Mouse (Mus musculus): ENCODE data around the gene Lrrc38. TPM values are rescaled to one million over a fixed set of nuclear protein-coding genes. Genes with fewer than 3 reads are reported as not detected.
A peak's percentile ranks its signal among the peaks of the same experiment; 100 is the strongest.
"Not testable (repeated sequence)": the region's sequence is repeated elsewhere in the genome, so short reads cannot be mapped to it uniquely, and the experiment has no call there.

Gene Lrrc38
- polyA plus RNA-seq, 1 experiment from 2014 or later = 0.23 TPM

DNA sequence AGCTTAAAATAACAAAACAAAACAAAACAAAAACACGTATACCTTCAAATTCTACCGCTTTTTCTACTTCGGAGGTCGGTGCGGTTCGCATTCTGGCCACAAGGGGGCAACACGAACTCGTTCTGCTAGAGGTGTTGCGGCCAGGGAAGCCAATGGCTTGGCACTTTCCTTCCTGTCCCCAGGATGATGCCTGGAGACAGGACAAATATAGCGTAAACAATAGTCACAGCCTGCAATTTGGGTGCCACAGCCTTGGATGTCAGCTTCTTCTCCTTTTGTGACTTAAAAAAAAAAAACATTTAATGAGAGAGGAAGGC is 24.0 kb upstream of the Lrrc38 start:
- under 1% methylated on average over 10 of the region's 10 CpGs for WGBS
- no peaks in the 10 kb centered on the region for H3K9me3 ChIP-seq
- no peak overlapping the region for H3K27ac ChIP-seq (replicated peaks)
- H3K4me3 ChIP-seq = peak overlapping the region; percentile 35
- H3K9ac ChIP-seq (replicated peaks) = 0 out of 2 replicates have a peak overlapping the region, but pooled peaks have one; percentile 29
- H3K36me3 ChIP-seq = no peaks in the 10 kb centered on the region
- H3K4me2 ChIP-seq (replicated peaks) = peak overlapping the region; percentile 49
- H3K4me1 ChIP-seq = peaks cover 13% of the 10 kb centered on the region
- H3K27me3 ChIP-seq = no peaks in the 10 kb centered on the region
- ATAC-seq (replicated peaks) = peak; percentile 39; the same call in 1 of the 2 replicates

GRCm38 (mm10) chr4:143330566-143330965 is 19.0 kb upstream of the Lrrc38 start:
- no peak overlapping the region for H3K9ac ChIP-seq (replicated peaks)
- no peak for ATAC-seq (replicated peaks)
- WGBS = 44% methylated on average over 9 of the region's 9 CpGs

DNA sequence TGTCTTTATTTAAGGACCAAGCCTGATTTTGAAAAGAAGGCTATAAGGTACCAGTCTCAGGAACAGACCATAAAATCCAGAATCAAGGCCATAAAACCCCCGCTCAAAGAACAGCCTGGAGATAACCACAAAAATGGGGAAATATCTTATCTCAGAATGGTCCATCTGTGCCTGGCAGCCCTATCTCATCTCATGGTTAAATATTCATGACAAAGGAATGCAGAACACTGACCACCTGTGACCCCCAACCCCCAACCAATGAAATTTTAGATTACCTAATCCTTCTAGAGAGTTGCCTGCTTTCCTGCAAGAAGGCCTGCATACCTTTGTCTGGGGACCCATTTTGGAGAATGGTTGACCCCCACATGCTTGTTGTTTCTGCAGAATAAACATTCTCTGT is 17.8 kb upstream of the Lrrc38 start:
- ATAC-seq (replicated peaks) = no peak
- WGBS = 98% methylated on average over 1 of the region's 1 CpGs
- no peaks in the 10 kb centered on the region for H3K27me3 ChIP-seq
- H3K27ac ChIP-seq (replicated peaks) = no peak overlapping the region
- no peak overlapping the region for H3K4me3 ChIP-seq
- no peaks in the 10 kb centered on the region for H3K36me3 ChIP-seq
- no peaks in the 10 kb centered on the region for H3K9me3 ChIP-seq
- H3K4me2 ChIP-seq (replicated peaks) = no peak overlapping the region
- H3K9ac ChIP-seq (replicated peaks) = no peak overlapping the region
- 0 out of 2 replicates have a peak, but pooled peaks cover 4% of the 10 kb centered on the region for H3K4me1 ChIP-seq

More at GRCm38 (mm10) chr4:143330566-143330965, 19.0 kb upstream of the Lrrc38 start:
- H3K27me3 ChIP-seq = no peaks in the 10 kb centered on the region
- 0 out of 2 replicates have a peak, but pooled peaks cover 4% of the 10 kb centered on the region for H3K4me1 ChIP-seq
- no peaks in the 10 kb centered on the region for H3K36me3 ChIP-seq
- no peak overlapping the region for H3K4me3 ChIP-seq
- no peak overlapping the region for H3K27ac ChIP-seq (replicated peaks)
- H3K4me2 ChIP-seq (replicated peaks) = no peak overlapping the region
- no peaks in the 10 kb centered on the region for H3K9me3 ChIP-seq

DNA sequence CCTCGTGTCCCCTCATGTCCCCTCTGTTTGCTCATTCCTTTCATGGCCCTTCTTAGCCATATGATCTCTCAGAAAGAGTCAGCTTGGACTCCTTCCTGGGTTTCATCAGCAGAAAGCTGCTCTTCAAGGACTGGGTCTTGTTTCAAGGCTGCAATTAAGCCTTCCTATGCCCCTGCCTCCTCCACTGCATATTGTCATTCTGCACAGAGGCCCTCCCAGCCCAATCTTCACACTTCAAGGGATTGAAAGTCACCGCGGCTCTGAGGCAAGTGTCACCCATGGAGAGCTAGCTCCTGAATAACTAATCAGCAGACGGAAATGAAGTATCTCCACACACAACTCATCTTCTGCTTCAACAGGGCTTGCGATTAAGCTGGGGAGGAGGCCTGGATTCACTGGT is 15.4 kb upstream of the Lrrc38 start:
- Histone ChIP-seq H3K4me1 (0 out of 2 replicates have a peak, but pooled peaks cover 4% of the 10 kb centered on the region), H3K27ac (replicated peaks) (no peak overlapping the region), H3K4me3 (no peak overlapping the region), H3K36me3 (no peaks in the 10 kb centered on the region), H3K27me3 (no peaks in the 10 kb centered on the region), H3K9ac (replicated peaks) (no peak overlapping the region), H3K4me2 (replicated peaks) (no peak overlapping the region), H3K9me3 (no peaks in the 10 kb centered on the region)
- WGBS = 60% methylated on average over 5 of the region's 5 CpGs
- ATAC-seq (replicated peaks) = no peak

- Histone ChIP-seq H3K4me1 (0 out of 2 replicates have a peak, but pooled peaks cover 4% of the 10 kb centered on the region), H3K4me2 (replicated peaks) (no peak overlapping the region), H3K27ac (replicated peaks) (no peak overlapping the region), H3K9ac (replicated peaks) (no peak overlapping the region), H3K36me3 (no peaks in the 10 kb centered on the region), H3K4me3 (no peak overlapping the region), H3K27me3 (no peaks in the 10 kb centered on the region), H3K9me3 (no peaks in the 10 kb centered on the region)
- ATAC-seq (replicated peaks) = no peak
- 90% methylated on average over 17 of the region's 17 CpGs for WGBS
These were observed 14.6 kb upstream of the Lrrc38 start for GRCm38 (mm10) chr4:143334995-143335394.

DNA sequence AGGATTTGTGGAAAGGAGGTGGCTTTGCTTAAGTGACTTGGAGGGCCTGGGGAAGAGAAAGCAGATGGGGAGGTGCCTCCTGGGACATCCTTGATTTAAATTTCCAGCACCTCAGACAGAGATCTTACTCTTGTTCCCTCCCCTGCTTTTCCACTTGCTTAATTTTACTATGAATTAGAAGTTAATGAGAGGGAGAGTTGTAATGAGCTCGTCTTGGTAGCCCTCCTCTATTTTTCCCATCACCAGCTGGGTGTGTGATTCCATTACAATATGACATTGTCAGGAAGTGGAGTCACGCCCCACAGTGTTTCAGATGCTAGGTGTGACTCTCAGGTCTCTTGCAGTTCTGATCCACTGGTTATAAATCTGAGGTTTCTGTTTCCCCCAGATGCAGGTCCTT is 13.5 kb upstream of the Lrrc38 start:
- Histone ChIP-seq H3K4me1 (no peaks in the 10 kb centered on the region), H3K4me3 (no peak overlapping the region), H3K4me2 (replicated peaks) (no peak overlapping the region), H3K36me3 (no peaks in the 10 kb centered on the region), H3K9me3 (no peaks in the 10 kb centered on the region), H3K27ac (replicated peaks) (no peak overlapping the region), H3K9ac (replicated peaks) (no peak overlapping the region), H3K27me3 (no peaks in the 10 kb centered on the region)
- WGBS = 44% methylated on average over 2 of the region's 2 CpGs
- no peak for ATAC-seq (replicated peaks)

DNA sequence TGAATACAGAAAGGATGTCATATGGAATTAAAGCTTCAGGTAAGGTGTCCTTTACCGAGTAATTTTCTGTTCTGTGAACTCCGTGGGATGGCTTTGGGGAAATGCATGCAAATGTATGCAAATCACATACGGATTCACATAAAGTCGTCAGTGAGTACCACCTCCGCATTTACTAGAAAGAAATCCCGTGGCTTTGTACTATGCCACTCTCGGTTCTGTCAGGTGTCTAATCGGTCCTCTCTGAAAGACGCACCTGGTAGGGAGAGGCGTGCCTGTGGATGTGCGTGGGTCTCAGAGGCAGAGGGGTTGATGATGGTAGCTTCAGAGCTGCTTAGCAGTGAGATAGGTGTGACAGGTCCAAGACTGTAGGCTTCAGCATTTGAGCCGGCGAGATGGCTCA is 9.7 kb upstream of the Lrrc38 start:
- H3K27me3 ChIP-seq = no peaks in the 10 kb centered on the region
- ATAC-seq (replicated peaks) = 0 out of 2 replicates have a peak, but pooled peaks have one; percentile 23
- H3K36me3 ChIP-seq = no peaks in the 10 kb centered on the region
- no peak overlapping the region for H3K27ac ChIP-seq (replicated peaks)
- no peak overlapping the region for H3K9ac ChIP-seq (replicated peaks)
- no peak overlapping the region for H3K4me2 ChIP-seq (replicated peaks)
- H3K9me3 ChIP-seq = no peaks in the 10 kb centered on the region
- 74% methylated on average over 13 of the region's 13 CpGs for WGBS
- H3K4me3 ChIP-seq = no peak overlapping the region
- no peaks in the 10 kb centered on the region for H3K4me1 ChIP-seq

- 86% methylated on average over 7 of the region's 7 CpGs for WGBS
- no peaks in the 10 kb centered on the region for H3K27me3 ChIP-seq
These were observed 8.1 kb upstream of the Lrrc38 start for GRCm38 (mm10) chr4:143341470-143341869.

GRCm38 (mm10) chr4:143345491-143345890 is 4.1 kb upstream of the Lrrc38 start:
- WGBS = 93% methylated on average over 5 of the region's 5 CpGs
- H3K4me3 ChIP-seq; H3K27ac ChIP-seq (replicated peaks): not testable (repeated sequence)

More at GRCm38 (mm10) chr4:143341470-143341869, 8.1 kb upstream of the Lrrc38 start:
- Histone ChIP-seq H3K27ac (replicated peaks) (no peak overlapping the region), H3K4me2 (replicated peaks) (no peak overlapping the region), H3K9me3 (no peaks in the 10 kb centered on the region), H3K36me3 (no peaks in the 10 kb centered on the region), H3K4me3 (no peak overlapping the region), H3K9ac (replicated peaks) (no peak overlapping the region), H3K4me1 (no peaks in the 10 kb centered on the region)
- ATAC-seq (replicated peaks) = no peak

GRCm38 (mm10) chr4:143348678-143349077 is 879 bp upstream of the Lrrc38 start:
- Histone ChIP-seq H3K4me2 (replicated peaks) (no peak overlapping the region), H3K4me1 (peaks cover 15% of the 10 kb centered on the region), H3K27ac (replicated peaks) (no peak overlapping the region), H3K9me3 (no peaks in the 10 kb centered on the region), H3K36me3 (no peaks in the 10 kb centered on the region), H3K9ac (replicated peaks) (no peak overlapping the region), H3K4me3 (no peak overlapping the region), H3K27me3 (peaks cover 39% of the 10 kb centered on the region)
- no peak for ATAC-seq (replicated peaks)
- WGBS = 30% methylated on average over 5 of the region's 5 CpGs

More at GRCm38 (mm10) chr4:143345491-143345890, 4.1 kb upstream of the Lrrc38 start:
- ATAC-seq (replicated peaks); H3K9ac ChIP-seq (replicated peaks); H3K4me2 ChIP-seq (replicated peaks); H3K36me3 ChIP-seq; H3K9me3 ChIP-seq: not testable (repeated sequence)
- H3K4me1 ChIP-seq = peaks cover 13% of the 10 kb centered on the region
- H3K27me3 ChIP-seq = peaks cover 24% of the 10 kb centered on the region

DNA sequence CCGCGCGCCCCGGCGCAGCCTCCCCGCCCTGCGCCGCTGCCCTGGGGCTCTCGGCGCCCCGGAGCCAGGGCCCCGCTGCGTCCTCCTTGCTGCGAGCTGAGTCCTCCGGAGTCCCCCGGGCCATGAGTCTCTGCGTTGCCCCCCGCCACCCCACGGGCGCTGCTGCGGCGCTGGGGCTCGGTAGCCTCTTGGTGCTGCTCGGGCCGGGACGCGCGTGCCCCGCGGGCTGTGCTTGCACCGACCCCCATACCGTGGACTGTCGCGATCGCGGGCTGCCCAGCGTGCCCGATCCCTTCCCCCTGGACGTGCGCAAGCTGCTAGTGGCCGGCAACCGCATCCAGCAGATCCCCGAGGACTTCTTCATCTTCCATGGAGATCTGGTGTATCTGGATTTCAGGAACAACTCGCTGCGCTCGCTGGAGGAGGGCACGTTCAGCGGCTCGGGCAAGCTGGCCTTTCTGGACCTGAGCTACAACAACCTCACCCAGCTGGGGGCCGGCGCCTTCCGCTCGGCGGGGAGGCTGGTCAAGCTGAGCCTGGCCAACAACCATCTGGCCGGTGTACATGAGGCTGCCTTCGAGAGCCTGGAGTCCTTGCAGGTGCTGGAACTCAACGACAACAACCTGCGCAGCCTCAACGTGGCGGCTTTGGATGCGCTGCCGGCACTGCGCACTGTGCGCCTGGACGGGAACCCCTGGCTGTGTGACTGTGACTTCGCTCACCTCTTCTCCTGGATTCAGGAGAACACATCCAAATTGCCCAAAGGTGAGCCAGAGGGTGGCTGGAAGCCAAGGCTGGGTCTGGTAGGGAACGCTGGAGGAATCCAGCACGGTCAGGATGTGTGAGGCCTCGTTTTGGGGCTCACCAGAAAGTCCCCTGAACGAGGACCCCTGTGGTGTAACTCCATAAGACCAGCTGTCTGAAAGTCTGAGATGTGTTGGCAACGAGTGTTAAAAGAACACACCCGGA is 774 bp downstream of the Lrrc38 start:
- Histone ChIP-seq H3K36me3 (no peaks in the 10 kb centered on the region), H3K4me1 (peaks cover 15% of the 10 kb centered on the region), H3K27me3 (peaks cover 39% of the 10 kb centered on the region), H3K9me3 (no peaks in the 10 kb centered on the region), H3K27ac (replicated peaks) (no peak overlapping the region), H3K4me3 (peak overlapping the region; percentile 47), H3K4me2 (replicated peaks) (peak overlapping the region; percentile 92), H3K9ac (replicated peaks) (peak overlapping the region; percentile 45)
- no peak for ATAC-seq (replicated peaks)
- 3% methylated on average over 69 of the region's 72 CpGs for WGBS

- ATAC-seq (replicated peaks) = no peak
- WGBS = 79% methylated on average over 4 of the region's 4 CpGs
- no peak overlapping the region for H3K27ac ChIP-seq (replicated peaks)
These were observed 2.7 kb downstream of the Lrrc38 start for GRCm38 (mm10) chr4:143352301-143352700.

More at GRCm38 (mm10) chr4:143352301-143352700, 2.7 kb downstream of the Lrrc38 start:
- Histone ChIP-seq H3K27me3 (peaks cover 39% of the 10 kb centered on the region), H3K4me1 (peaks cover 15% of the 10 kb centered on the region), H3K4me2 (replicated peaks) (no peak overlapping the region), H3K4me3 (no peak overlapping the region), H3K9ac (replicated peaks) (no peak overlapping the region), H3K9me3 (no peaks in the 10 kb centered on the region), H3K36me3 (no peaks in the 10 kb centered on the region)

Measured in forebrain, embryonic 15.5 days (tissue).